Mouse (Mus musculus) ES-CJ7 (cell line): ENCODE data around the gene Bmper.
A peak's percentile ranks its signal among the peaks of the same experiment; 100 is the strongest.

Source experiments
- DNase-seq: peaks from one replicate; pipeline ENCODE4 v3.0.0; 2011; ENCODE audit warnings: low read depth, low spot score

Gene Bmper

GRCm38 (mm10) chr9:23364047-23364446 lies 141.2 kb downstream of the Bmper start:
- no peak for DNase-seq

DNA sequence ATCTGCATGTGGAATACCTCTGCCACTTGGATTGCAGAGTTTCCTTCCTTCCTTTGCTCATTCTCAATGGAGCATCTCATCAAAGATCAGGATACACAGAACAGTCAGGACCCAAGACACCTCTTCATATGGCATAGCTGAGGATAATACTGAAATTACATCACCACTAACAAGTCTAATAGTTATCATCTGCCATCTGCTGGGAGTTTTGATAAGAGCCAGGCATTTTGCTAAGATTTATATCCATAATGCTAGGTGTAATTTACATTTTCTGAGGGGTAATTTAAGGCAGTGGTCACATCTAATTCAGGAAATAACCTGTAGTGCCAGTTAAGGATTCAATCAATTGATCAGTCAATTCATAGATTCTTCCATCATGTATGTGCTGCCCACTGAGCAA lies 145.2 kb downstream of the Bmper start:
- no peak for DNase-seq

DNA sequence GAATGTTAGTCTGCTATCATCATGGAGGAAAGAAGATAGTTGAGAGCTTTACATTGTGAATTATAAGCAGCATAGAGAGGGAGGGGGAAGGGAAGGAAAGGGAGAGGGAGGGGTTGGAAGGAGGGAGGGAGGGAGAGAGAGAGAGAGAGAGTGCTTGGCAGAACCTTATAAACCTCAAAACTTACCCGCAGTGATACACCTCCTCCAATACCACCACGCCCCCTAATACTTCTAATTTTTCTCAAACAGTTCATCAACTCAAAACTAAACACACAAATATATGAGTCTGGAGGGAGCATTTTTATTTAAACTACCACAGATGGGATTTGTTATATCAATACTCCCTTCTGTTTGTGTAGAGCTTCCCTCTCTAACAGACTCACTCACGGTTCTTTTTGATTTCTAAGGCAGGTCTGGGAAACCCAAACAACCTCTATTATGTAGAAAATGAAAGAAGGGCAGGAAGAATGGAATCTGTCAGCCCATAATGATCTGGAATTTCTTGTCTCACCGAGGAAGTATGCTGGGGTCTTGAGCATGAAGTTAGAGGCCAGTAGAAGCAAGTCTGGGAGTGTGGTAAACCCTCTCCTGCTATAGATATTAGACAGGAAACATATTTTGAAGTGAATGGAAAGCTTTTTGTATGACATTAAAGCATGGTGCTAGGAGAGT lies 152.0 kb downstream of the Bmper start:
- DNase-seq: no peak

DNA sequence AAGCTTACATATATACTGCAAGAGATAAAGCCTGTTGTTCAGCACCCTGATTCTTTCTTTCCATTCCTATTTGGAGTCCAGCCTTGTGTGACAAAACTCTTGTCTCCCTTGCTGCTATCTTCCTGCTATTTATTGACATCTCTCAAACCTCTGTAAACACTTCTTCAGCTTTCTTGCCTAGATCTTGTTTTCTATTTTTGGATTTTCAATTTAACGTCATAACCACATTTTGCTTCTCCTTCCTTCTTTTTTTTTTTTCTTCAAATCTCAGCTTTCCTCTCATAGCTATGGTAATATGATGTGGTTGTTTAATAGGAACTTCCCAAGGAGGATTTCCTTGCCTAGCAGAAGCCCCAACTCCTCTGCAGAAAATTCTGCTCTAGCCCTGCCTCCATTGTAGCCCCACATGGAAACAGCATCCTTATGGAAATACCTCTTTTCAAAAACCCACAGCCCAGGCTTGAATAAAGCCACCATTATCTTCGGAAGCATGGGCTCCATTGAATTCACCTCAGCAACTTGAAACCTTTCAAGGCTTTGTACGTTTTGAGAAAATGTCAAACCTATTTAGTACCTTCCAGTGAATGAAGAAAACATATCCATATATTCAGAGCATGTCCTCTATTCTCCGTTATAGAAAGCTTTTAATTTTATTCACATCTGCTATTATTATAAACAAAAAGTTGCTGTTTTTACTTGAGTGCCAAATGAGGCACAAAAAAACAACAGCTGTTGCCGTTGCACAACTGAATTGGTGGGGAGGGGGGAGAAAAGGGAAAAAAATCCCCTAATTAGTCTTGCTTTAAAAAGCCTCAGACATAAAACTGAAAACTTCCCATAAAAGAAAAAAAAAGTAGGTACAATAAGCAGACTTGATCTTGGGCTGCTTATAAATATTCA lies 155.2 kb downstream of the Bmper start:
- no peak for DNase-seq

DNA sequence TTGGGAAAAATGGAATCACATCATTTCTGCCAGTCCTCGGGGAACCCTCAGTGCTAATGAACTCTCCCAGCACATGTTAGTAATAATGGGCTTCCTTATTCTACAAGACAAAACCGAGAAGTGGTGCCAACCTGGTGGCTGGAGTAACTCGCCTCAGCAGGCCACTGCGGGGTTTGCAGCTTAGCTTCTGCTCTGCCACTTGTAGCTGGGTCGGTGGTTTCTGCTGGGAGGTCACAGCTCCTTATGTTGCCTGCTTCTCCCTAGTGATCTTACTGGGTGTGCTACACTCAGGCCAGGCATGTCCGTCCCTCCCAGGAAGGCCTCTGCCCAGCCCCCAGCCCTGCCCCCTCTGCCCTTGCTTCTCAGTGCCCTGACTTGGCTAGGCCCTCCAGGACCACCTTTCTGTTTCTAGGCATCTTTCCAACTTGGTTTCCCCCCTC lies 155.9 kb downstream of the Bmper start:
- DNase-seq: no peak

DNA sequence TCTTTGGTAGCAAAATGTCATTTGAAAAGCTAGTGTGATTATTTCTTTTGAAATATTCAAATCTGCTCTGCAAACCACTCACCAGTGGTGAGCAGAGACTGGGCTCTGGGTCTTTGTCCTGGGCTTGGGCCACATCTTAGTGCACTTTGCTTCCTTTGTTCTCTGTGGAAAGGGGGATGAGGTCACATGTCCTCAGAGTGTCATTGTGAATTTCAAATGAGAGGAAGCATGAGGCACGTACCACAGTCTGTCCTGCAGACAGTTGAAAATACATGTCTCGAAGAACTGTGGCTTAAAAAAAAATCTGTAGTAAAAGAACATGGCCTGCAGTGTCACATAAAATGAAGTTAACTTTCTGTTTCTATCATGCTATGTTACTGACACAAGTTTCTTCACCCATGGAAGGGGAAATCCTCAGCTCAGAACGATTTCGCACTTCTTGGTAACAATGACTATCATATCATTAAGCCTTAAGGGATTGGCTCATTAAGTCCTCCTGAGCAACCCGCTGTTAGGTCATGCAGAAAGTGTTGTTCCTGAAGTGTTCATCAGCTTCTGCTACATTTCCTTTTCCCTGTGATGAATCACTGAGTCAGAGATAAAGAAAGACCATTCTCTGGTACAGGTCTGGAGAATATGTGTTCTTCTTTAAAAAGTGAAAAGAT lies 157.4 kb downstream of the Bmper start:
- DNase-seq: no peak

DNA sequence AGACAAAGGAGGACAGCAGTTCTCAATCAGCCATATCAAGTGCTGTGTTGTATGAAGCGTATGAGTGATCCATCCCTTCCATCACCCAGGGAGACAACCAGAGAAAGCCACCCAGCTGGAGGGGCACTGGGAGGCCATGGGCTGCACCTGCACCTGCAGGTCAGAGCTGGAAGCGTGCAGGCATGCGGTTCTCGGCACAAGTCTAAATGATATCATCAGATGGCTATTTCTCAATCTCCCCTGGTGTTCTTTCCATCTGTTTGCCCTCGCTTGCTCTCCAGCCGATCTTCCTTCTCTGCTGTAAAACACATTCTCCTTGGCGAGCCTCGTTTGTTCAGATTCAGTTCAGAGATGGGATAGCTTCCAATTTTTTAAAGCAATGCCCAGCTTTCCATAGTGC lies 160.4 kb downstream of the Bmper start:
- no peak for DNase-seq

DNA sequence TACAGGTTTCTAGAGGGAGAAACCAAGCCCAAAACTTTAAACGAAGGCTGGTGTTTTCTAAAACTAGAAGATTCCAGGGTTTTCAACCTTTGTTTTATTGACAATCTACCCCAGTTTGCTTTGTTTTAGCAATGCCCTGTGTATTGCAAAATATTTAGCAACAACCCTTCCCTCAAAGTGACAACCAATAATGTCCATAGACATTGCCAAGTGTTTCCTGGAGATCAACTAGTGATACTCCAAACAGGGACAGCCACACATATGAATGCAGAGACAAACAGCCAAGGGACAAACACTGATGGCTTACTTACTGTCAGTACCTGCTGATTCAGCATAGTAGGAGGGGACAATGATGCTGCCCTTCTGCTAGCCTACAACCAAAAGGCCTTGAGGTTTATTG lies 161.0 kb downstream of the Bmper start:
- no peak for DNase-seq

DNA sequence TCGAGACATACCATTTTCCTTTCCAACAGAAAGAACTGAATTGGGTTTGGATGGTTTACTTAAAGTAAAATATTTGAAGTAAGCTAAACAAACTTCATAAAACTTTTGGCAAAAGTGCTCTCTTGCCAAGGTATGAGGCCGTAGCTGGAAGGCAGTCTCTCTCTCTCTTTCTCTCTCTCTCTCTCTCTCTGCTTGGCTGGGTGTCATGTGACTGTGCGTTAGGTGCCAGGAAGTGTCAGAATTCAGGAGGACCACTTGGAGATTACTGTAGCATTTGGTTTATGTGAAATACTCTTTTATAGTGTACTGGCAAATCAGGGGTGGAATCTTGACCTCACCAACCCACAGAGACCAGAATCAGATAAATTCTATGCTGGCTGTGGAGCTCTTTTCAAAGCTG lies 162.0 kb downstream of the Bmper start:
- DNase-seq: no peak

DNA sequence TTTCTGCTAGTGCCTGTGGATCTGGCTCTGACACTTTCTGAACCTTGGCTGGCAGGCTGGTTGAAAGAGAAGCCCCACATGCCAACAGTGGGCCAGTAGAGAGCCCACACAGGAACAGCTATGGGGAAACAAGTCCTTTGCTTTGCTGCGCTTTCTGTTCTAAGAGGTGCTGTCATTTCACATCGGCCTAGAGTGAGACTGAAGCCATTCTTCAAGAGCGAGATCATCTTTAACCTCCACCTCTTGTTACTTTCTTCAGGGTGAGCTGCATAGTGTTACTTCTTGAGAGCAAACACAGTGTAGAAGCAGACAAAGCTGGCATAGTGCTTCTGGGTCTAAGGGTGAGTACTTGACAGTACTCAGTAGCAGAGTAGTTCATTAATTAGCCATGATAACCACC lies 163.3 kb downstream of the Bmper start:
- DNase-seq: no peak

GRCm38 (mm10) chr9:23390118-23390517 lies 167.2 kb downstream of the Bmper start:
- no peak for DNase-seq

- no peak for DNase-seq
These were observed 171.9 kb downstream of the Bmper start for GRCm38 (mm10) chr9:23394652-23395317.

- DNase-seq: no peak
These were observed 173.3 kb downstream of the Bmper start for GRCm38 (mm10) chr9:23396186-23396585.

DNA sequence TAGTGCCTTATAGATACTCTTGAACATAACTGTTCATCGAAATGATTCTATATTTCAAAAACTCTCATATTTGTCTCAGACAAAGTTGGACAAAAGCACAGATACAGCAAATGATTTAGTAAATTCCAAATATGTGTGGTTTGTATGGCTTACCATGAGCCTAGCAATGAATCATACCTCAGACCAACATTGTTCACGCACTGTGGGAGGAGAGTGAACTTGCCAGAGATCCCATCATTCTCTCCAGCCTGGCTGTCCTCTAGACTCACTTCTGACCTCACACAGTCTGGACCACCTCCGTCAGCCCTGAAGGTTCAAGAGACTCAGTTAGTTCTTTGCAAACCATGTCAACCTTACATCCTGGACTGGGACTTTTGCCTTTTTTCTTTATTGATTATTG lies 175.0 kb downstream of the Bmper start:
- DNase-seq: no peak

GRCm38 (mm10) chr9:23399638-23400284 lies 176.9 kb downstream of the Bmper start:
- DNase-seq: no peak

GRCm38 (mm10) chr9:23407416-23407815 lies 184.5 kb downstream of the Bmper start:
- DNase-seq: no peak

DNA sequence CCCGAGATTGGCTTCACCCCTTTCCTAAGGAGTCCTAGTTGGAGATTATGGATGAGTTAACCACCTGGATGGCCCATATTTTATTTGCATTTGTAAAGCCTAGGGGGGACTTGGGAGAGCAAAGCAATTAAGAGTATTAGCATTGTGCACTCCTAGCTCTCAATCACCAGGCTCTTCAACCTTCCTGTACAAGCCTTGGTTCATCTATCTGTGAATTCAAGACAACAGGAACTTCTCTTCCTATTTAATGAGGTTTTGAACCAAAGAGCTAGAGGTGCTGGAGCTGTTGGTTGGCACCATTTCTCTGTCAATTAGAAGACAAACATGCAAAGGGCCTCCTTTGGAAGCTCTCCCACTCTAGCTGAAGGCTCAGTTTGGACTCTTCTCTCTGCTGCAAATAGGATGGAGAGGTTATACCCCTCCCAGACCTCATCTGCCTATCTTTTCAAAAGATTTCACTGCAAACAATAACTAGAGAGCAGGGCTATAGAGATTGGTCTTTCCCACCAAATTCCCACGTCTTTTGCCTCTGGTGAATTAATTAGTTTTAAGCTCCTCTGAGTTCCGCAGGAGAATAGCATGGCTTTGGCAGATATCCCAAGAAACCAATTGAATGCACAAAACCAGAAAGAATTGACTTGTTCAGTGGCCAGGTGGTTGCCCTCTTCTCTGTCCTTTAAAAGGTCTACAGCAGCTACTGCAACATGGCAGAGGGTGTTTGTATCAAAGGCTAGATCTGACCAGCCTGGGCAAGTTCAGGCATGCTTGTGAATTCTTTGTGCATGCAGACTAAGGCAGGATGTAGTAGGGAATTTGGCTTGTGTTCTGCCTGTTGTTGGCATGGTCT lies 185.3 kb downstream of the Bmper start:
- DNase-seq: no peak

DNA sequence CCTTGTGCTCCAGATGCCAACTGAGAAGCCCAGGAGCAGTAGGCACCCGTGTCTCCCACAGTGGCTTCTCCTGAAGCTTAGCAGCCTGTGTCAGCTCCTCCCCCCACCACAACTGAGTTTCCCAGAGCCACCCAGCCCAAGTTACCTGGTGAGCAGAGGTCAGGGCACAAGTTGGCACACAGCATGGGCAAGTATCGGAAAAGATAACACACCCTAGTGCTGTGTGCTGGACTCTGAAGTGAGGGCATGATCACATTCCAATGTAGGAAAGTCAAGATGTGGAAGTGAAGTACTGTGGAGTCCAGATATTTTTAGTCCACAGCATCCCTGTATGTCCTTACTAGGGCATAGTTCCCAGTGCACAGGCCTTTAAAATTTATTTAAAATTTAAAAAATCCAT lies 187.7 kb downstream of the Bmper start:
- no peak for DNase-seq

- DNase-seq: no peak
These were observed 190.1 kb downstream of the Bmper start for GRCm38 (mm10) chr9:23412956-23413355.

DNA sequence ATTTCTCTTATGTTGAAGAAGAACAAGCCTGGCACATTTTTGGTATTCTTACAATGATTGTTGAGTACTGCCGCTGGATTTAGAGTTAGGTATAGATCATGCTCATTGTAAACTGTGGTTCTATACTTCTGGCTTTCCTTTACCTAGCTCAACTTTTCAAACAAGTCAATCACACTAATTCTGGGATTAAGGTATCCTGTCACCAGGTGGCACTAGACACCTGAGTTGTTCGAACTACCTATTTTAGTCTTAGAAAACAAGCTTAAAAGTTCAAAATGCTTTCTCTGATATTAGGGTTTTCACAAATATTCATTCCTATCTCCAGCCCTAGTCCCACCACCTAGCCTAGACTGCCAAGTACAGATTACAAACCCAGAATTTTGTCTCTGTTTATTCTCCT lies 196.2 kb downstream of the Bmper start:
- peak; percentile 9 for DNase-seq

- no peak for DNase-seq
These were observed 200.9 kb downstream of the Bmper start for GRCm38 (mm10) chr9:23423748-23424147.
